Mouse (Mus musculus) stomach, postnatal 0 days (tissue): ENCODE data around the gene Vgf. TPM values are rescaled to one million over a fixed set of nuclear protein-coding genes. Genes with fewer than 3 reads are reported as not detected.

Experiments
- ATAC-seq: fragments of 200-750 bp; cut with Nextera tagmentation; 2 replicates; pipeline ENCODE4 v1.8.0; 2017; ENCODE audit not compliant: low FRiP score, low TSS enrichment
- DNase-seq: peaks from one replicate; pipeline ENCODE4 v3.0.0-alpha.2; 2016; ENCODE audit warnings: low spot score
- H3K27ac ChIP-seq: fragments of 300-500 bp; sonication (generic); replicated peaks from 2 replicates; pipeline ENCODE4 v1.5.1; 2014; ENCODE audit warnings: mild to moderate bottlenecking, control low read depth
- H3K27me3 ChIP-seq: fragments of 300-500 bp; sonication (generic); 2 replicates; pipeline ENCODE4 v1.6.1; 2014; ENCODE audit warnings: low read length; ENCODE audit not compliant: control insufficient read depth, insufficient read depth
- H3K36me3 ChIP-seq: fragments of 300-500 bp; sonication (generic); 2 replicates; pipeline ENCODE4 v1.6.1; 2014; ENCODE audit warnings: low read length, mixed read lengths; ENCODE audit not compliant: control insufficient read depth, insufficient read depth
- H3K4me1 ChIP-seq: fragments of 300-500 bp; sonication (generic); replicated peaks from 2 replicates; pipeline ENCODE4 v1.6.1; 2014; ENCODE audit warnings: antibody characterized with exemption; ENCODE audit not compliant: control insufficient read depth, insufficient read depth
- H3K4me2 ChIP-seq: fragments of 300-500 bp; sonication (generic); replicated peaks from 2 replicates; pipeline ENCODE4 v1.6.1; 2014; ENCODE audit warnings: low read depth, mild to moderate bottlenecking, control low read depth, moderate library complexity
- H3K4me3 ChIP-seq: fragments of 300-500 bp; sonication (generic); 2 replicates; pipeline ENCODE4 v1.5.1; 2014; ENCODE audit warnings: low read depth, low read length, control low read depth
- H3K9ac ChIP-seq: fragments of 300-500 bp; sonication (generic); 2 replicates; pipeline ENCODE4 v1.6.1; 2014; ENCODE audit warnings: mild to moderate bottlenecking, low read length, control low read depth, mixed read lengths
- H3K9me3 ChIP-seq: fragments of 300-500 bp; sonication (generic); 2 replicates; pipeline ENCODE4 v1.6.1; 2016; ENCODE audit warnings: low read length; ENCODE audit not compliant: control insufficient read depth
- CTCF ChIP-seq: IDR thresholded peaks from 2 replicates; pipeline ENCODE4 v1.5.1; 2016; ENCODE audit warnings: antibody characterized with exemption, low read depth, mild to moderate bottlenecking, moderate library complexity
- EP300 ChIP-seq: optimal IDR thresholded peaks from 2 replicates; pipeline ENCODE3; 2016; ENCODE audit warnings: antibody characterized with exemption
- WGBS: fragments of 180-500 bp; shearing (Covaris S2); extraction: QIAGEN DNeasy Blood & Tissue Kit; methylation state at CpG from one replicate; pipeline ENCODE4 v1.1.7; 2014; 5-methylcytosine and 5-hydroxymethylcytosine counted together
- polyA plus RNA-seq: library from polyadenylated mRNA; unstranded; fragments of >200 nt; fragmentation: Nextera tagmentation; extraction: Ambion mirVana; gene quantifications from 2 replicates; pipeline ENCODE4 v1.2.1, GENCODE M21; 2015

Gene Vgf
- polyA plus RNA-seq, 1 experiment from 2014 or later: 1.8 TPM

DNA sequence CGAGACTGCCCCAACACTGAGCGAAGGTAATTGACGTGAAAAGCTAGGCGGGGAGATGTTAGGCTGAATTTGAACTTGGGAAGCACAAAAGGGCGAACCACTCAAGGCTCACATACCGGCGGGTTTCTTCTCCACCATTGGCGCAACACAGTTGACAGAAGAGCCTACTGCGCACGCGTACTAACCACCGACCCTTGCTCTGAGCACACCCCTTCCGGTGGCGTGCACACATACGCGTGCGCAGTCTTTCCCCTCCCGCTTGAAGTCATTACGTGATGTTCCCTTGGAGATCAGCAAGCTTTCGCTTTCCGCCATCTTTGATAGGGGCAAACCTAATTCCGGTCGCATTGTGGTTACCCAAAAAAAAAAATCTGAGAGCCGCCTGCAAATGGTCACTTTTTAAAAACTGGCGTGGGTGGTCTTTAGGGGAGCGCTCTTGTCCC lies 39.5 kb upstream of the Vgf start, which contains the start of gene Plod3:
Plod3 (plus strand) TSS at position 325 of the 443 bp plus-strand sequence.
- Histone ChIP-seq H3K27me3 (no peaks in the 10 kb centered on the region), H3K9me3 (no peaks in the 10 kb centered on the region), H3K27ac (peak within 1 kb of the TSS; percentile 89), H3K4me3 (peak within 1 kb of the TSS; percentile 92), H3K9ac (peak within 1 kb of the TSS; percentile 84), H3K4me1 (0 out of 2 replicates have a peak, but pooled peaks cover 2% of the 10 kb centered on the region), H3K4me2 (peak within 1 kb of the TSS; percentile 93), H3K36me3 (peaks cover 16% of the 10 kb centered on the region)
- WGBS: under 1% methylated on average over 26 of the region's 26 CpGs
- peak; percentile 93 for ATAC-seq
- peak; percentile 96 for DNase-seq
- TF ChIP-seq EP300: no peak
- no peak; the same call in 1 of the 2 replicates for TF ChIP-seq CTCF

DNA sequence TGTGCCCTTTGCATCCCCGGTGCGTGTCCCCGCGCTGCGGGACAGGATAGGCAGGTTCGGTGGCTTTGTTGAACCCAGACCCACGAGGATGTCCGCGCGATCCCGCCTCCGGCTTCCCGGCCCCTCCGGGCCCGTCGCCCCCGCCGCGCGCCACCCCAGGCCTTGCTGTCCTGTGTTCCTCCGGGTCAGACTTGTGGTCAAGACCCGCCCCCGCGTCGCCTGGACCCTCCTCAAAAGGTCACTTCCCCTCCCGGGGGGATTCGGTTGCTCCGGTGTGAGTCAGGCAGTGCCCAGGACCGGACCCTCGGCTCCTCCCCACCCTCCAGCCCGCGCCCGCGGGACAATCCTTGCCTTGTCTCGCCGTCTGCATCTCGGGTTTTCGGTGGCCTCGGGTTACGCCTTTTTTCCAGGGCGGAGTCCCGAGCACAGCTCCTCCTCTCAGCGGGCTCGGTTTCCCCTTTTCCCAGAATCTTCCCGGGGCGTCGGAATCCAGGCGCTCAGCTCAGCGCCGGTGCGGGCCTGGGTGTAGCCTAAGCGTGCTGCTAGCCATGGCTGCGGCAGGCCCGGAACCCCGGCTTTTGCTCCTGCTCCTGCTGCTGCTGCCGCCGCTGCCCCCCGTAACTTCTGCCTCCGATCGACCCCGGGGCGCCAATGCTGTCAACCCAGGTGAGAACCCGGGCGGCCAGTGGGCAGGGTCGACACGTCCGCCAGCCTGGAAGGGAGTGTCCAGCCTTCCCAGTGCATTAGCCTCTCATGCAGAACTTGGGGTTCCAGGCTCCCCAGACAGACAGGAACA lies 38.9 kb upstream of the Vgf start:
- Histone ChIP-seq H3K36me3 (peaks cover 19% of the 10 kb centered on the region), H3K9me3 (no peaks in the 10 kb centered on the region), H3K9ac (peak overlapping the region; percentile 84), H3K27ac (peak overlapping the region; percentile 89), H3K4me3 (peak overlapping the region; percentile 92), H3K27me3 (no peaks in the 10 kb centered on the region), H3K4me1 (0 out of 2 replicates have a peak, but pooled peaks cover 2% of the 10 kb centered on the region), H3K4me2 (peak overlapping the region; percentile 93)
- ATAC-seq (peak; percentile 64), DNase-seq (peak; percentile 84)
- TF ChIP-seq CTCF: peak; percentile 4; the same call in 1 of the 2 replicates
- no peak for TF ChIP-seq EP300
- under 1% methylated on average over 66 of the region's 67 CpGs for WGBS

DNA sequence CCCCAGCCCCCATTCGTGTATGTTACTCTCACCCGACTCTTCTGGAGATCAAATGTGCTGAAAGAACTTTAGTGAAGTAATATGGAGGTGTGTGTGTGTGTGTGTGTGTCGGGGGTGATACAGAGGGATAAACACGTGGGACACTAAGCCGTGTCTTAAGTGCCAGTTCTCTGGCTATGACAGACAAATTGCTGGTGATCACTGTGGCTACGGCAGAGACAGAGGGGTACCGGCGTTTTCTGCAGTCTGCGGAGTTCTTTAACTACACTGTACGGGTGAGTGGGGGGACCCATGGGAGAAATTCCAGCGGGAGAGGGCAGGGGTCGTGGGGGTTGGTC lies 38.3 kb upstream of the Vgf start, which contains the start of gene Znhit1:
Znhit1 (minus strand) TSS at position 88 of the 338 bp plus-strand sequence.
- Histone ChIP-seq H3K4me1 (0 out of 2 replicates have a peak, but pooled peaks cover 2% of the 10 kb centered on the region), H3K27me3 (no peaks in the 10 kb centered on the region), H3K4me3 (peak within 1 kb of the TSS; percentile 92), H3K27ac (peak within 1 kb of the TSS; percentile 89), H3K9ac (peak within 1 kb of the TSS; percentile 84), H3K9me3 (no peaks in the 10 kb centered on the region), H3K36me3 (peaks cover 21% of the 10 kb centered on the region), H3K4me2 (peak within 1 kb of the TSS; percentile 93)
- ATAC-seq (no peak), DNase-seq (no peak)
- 4% methylated on average over 12 of the region's 12 CpGs for WGBS
- no peak for TF ChIP-seq EP300
- TF ChIP-seq CTCF: no peak

DNA sequence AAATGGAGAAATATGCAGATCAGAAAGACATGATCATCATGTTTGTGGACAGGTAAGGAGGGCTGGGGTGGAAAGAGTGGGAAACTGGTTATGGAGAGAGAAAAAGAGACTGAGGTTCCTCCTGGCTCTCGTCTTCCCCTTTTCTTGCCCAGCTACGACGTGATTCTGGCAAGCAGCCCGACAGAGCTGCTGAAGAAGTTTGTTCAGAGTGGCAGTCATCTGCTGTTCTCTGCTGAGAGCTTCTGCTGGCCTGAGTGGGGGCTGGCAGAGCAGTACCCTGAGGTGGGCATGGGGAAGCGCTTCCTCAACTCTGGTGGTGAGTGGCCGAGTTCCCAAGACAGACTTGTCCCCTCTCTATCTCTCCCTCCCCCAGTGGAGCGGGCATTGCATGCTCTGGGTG lies 37.8 kb upstream of the Vgf start:
- peak overlapping the region; percentile 93 for H3K4me2 ChIP-seq
- H3K9ac ChIP-seq: no peak overlapping the region; the same call in 1 of the 2 replicates
- DNase-seq (no peak), ATAC-seq (no peak)
- H3K27me3 ChIP-seq: no peaks in the 10 kb centered on the region
- peaks cover 23% of the 10 kb centered on the region for H3K36me3 ChIP-seq
- 38% methylated on average over 7 of the region's 7 CpGs for WGBS
- H3K9me3 ChIP-seq: no peaks in the 10 kb centered on the region
- TF ChIP-seq EP300 (no peak), CTCF (no peak)
- 0 out of 2 replicates have a peak, but pooled peaks cover 2% of the 10 kb centered on the region for H3K4me1 ChIP-seq
- no peak overlapping the region for H3K27ac ChIP-seq
- H3K4me3 ChIP-seq: peak overlapping the region; percentile 92

DNA sequence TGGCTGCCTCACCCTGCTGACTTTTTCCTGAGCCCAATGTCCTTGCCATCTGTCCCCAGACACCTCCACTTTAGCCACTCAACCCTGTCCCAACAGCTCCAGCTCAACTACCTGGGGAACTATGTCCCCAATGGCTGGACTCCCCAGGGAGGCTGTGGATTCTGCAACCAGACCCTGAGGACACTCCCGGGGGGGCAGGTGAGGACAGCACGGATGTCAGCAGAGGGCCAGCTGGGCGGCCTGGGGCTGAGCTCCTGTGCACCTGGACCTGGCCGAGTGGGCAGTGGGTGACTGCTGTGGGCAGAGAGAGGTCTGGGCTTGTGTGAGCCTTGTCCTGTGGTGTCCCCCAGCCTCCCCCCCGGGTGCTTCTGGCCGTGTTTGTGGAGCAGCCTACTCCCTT lies 36.4 kb upstream of the Vgf start:
- DNase-seq: no peak
- H3K9ac ChIP-seq: no peak overlapping the region
- TF ChIP-seq CTCF (no peak), EP300 (no peak)
- peaks cover 31% of the 10 kb centered on the region for H3K36me3 ChIP-seq
- 0 out of 2 replicates have a peak, but pooled peaks cover 2% of the 10 kb centered on the region for H3K4me1 ChIP-seq
- no peaks in the 10 kb centered on the region for H3K9me3 ChIP-seq
- H3K27ac ChIP-seq: no peak overlapping the region
- no peak for ATAC-seq
- no peaks in the 10 kb centered on the region for H3K27me3 ChIP-seq
- 87% methylated on average over 6 of the region's 6 CpGs for WGBS
- no peak overlapping the region for H3K4me3 ChIP-seq
- no peak overlapping the region for H3K4me2 ChIP-seq

DNA sequence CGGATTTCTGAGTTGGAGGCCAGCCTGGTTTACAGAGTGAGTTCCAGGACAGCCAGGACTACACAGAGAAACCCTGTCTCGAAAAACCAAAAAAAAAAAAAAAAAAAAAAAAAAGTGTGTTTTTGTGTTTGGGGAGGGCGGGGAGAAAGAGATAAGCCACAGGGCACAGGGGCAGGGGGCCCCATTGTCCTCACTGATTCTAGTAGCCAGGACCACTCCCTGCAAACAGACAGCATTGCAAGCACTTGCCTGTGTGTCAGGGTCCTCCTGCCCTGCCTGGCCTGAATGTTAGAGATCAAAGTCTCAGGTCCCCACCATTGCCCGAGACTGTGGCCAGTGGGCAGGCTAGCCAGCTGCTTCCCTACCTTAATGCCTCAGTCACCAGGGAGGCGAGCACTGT lies 26.7 kb upstream of the Vgf start:
- WGBS: 66% methylated on average over 3 of the region's 5 CpGs

More for the DNA sequence above, 26.7 kb upstream of the Vgf start:
- no peak for DNase-seq
- Histone ChIP-seq H3K27me3 (no peaks in the 10 kb centered on the region), H3K36me3 (peaks cover 5% of the 10 kb centered on the region), H3K27ac (no peak overlapping the region), H3K4me2 (no peak overlapping the region), H3K9ac (no peak overlapping the region), H3K4me3 (no peak overlapping the region), H3K9me3 (no peaks in the 10 kb centered on the region), H3K4me1 (no peaks in the 10 kb centered on the region)
- no peak for ATAC-seq
- no peak for TF ChIP-seq CTCF
- no peak for TF ChIP-seq EP300
